In the genomic region with DNA sequence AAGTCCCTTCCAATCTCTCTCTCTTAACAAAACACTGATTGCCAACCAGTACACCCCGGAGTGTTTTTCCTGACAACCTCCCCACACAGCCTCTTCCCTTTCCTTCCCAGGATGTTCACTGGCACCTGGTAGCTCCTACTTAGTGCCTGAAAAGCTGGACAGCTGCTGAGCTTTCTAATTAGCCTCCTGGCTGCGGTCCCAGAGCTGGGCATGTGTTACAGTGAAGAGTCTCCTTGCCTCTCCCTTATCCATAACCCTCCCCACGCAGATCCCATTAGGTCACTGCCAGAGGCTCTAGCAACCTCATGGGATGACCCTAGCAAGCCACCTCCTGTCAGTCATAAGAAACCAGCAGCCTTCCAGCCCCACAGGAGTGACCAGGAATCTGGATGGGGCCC, we compare ENCODE assay signal across 7 mouse cellular contexts. TPM values are rescaled to one million over a fixed set of nuclear protein-coding genes. Genes with fewer than 3 reads are reported as not detected.
DNase-seq lines count a peak whose midpoint lies in the region; ATAC-seq lines count a peak whose summit lies in the region.

No protein-coding gene starts in this region.

- peak overlapping the region; percentile 50 for H3K27ac ChIP-seq in lung, embryonic 15.5 days
- H3K27ac ChIP-seq in limb, embryonic 15.5 days, result no peak overlapping the region
- H3K27ac ChIP-seq in stomach, embryonic 16.5 days (ENCODE audit: low read length), result peak overlapping the region; percentile 75

- no peak overlapping the region for H3K4me3 ChIP-seq in lung, embryonic 15.5 days
- no peak overlapping the region for H3K4me3 ChIP-seq in limb, embryonic 15.5 days
- H3K4me3 ChIP-seq in stomach, embryonic 16.5 days (replicated peaks; ENCODE audit: low read length), result no peak overlapping the region

- no peaks in the 10 kb centered on the region for H3K36me3 ChIP-seq in lung, embryonic 15.5 days
- no peaks in the 10 kb centered on the region for H3K36me3 ChIP-seq in limb, embryonic 15.5 days
- no peaks in the 10 kb centered on the region for H3K36me3 ChIP-seq in stomach, embryonic 16.5 days (ENCODE audit: control insufficient read depth, insufficient read depth, low read length)

- H3K9me3 ChIP-seq in lung, embryonic 15.5 days, result no peaks in the 10 kb centered on the region
- no peaks in the 10 kb centered on the region for H3K9me3 ChIP-seq in limb, embryonic 15.5 days
- H3K9me3 ChIP-seq in stomach, embryonic 16.5 days (replicated peaks; ENCODE audit: control insufficient read depth, low read length), result no peaks in the 10 kb centered on the region; the same call in 1 of the 2 replicates

- no peak overlapping the region for H3K9ac ChIP-seq in lung, embryonic 15.5 days
- H3K9ac ChIP-seq in limb, embryonic 15.5 days, result no peak overlapping the region
- no peak overlapping the region for H3K9ac ChIP-seq in stomach, embryonic 16.5 days (ENCODE audit: low read length)

- peaks cover 10% of the 10 kb centered on the region; the same call in 1 of the 2 replicates for H3K4me1 ChIP-seq in lung, embryonic 15.5 days
- no peaks in the 10 kb centered on the region for H3K4me1 ChIP-seq in limb, embryonic 15.5 days
- H3K4me1 ChIP-seq in stomach, embryonic 16.5 days (ENCODE audit: control insufficient read depth, insufficient read depth, low read length), result peaks cover 12% of the 10 kb centered on the region; the same call in 1 of the 2 replicates

- WGBS in lung, embryonic 15.5 days, result 38% methylated on average over 3 of the region's 3 CpGs
- 42% methylated on average over 3 of the region's 3 CpGs for WGBS in limb, embryonic 15.5 days
- WGBS in stomach, embryonic 16.5 days, result 47% methylated on average over 3 of the region's 3 CpGs

- DNase-seq in lung, adult 18-20 months, result no peak
- peak; percentile 67 to 83 for DNase-seq in cerebellum, postnatal 14 days
- DNase-seq in heart, postnatal 10 days, result peak; percentile 82 to 84
- no peak for DNase-seq in spleen, postnatal 10 days (ENCODE audit: low spot score in 2 of 2)

- no peak overlapping the region for H3K4me2 ChIP-seq in lung, embryonic 15.5 days
- no peak overlapping the region for H3K4me2 ChIP-seq in limb, embryonic 15.5 days
- no peak overlapping the region for H3K4me2 ChIP-seq in stomach, embryonic 16.5 days (ENCODE audit: low read depth, low read length)

- intact Hi-C loops in heart, postnatal 10 days (cut with DNase I), result no loop called here

- no peaks in the 10 kb centered on the region for H3K27me3 ChIP-seq in lung, embryonic 15.5 days
- H3K27me3 ChIP-seq in limb, embryonic 15.5 days, result no peaks in the 10 kb centered on the region
- no peaks in the 10 kb centered on the region for H3K27me3 ChIP-seq in stomach, embryonic 16.5 days (ENCODE audit: control insufficient read depth, insufficient read depth, low read length)

- ATAC-seq in lung, embryonic 15.5 days (ENCODE audit: borderline replicate concordance, extremely low read depth, low FRiP score, low TSS enrichment), result peak; percentile 11; the same call in 1 of the 2 replicates
- 0 out of 2 replicates have a peak, but pooled peaks have one; percentile 40 for ATAC-seq in limb, embryonic 15.5 days (ENCODE audit: insufficient number of reproducible peaks, low FRiP score, low TSS enrichment, low read depth)
- peak; percentile 42 for ATAC-seq in stomach, embryonic 16.5 days (ENCODE audit: insufficient read depth, low FRiP score)

RNA-seq across cellular contexts. Expression of gene Tmem229b, which starts 23.4 kb away (rescaled TPM):
- 5.4 and 7.3 TPM in 2 replicates for polyA plus RNA-seq in lung, embryonic 15.5 days (2015; fragmentation: Nextera tagmentation; extraction: Ambion mirVana)
- total RNA-seq in heart, postnatal 10 days (2021), result 1 to 10 TPM; 3.4 to 6.7 TPM
- 5.8 and 6.0 TPM in 2 replicates for polyA plus RNA-seq in limb, embryonic 15.5 days (2015; fragmentation: Nextera tagmentation; extraction: Ambion mirVana)
- 7.1 and 7.6 TPM in 2 replicates for polyA plus RNA-seq in stomach, embryonic 16.5 days (2015; fragmentation: Nextera tagmentation; extraction: Ambion mirVana)

RNA-seq across cellular contexts. Expression of gene Plekhh1, which starts 44.9 kb away (rescaled TPM):
- polyA plus RNA-seq in lung, embryonic 15.5 days (2015; fragmentation: Nextera tagmentation; extraction: Ambion mirVana), result 3.3 and 3.4 TPM in 2 replicates
- 10 to 100 TPM in 1 of 2 experiments, 1 to 10 TPM in 1; 6.7 to 19.2 TPM for total RNA-seq in heart, postnatal 10 days (2021)
- 3.4 TPM in 2 replicates for polyA plus RNA-seq in limb, embryonic 15.5 days (2015; fragmentation: Nextera tagmentation; extraction: Ambion mirVana)
- polyA plus RNA-seq in stomach, embryonic 16.5 days (2015; fragmentation: Nextera tagmentation; extraction: Ambion mirVana), result 5.8 and 5.9 TPM in 2 replicates

Comparison
In these comparisons a context has a peak if more than half of its experiments do, and no peak if none do; other contexts are left out.
1. DNase-seq: peak in cerebellum, postnatal 14 days (2 of 2) and heart, postnatal 10 days (2 of 2); none in lung, adult 18-20 months (0 of 2) and spleen, postnatal 10 days (0 of 2).
2. Peak in every context shown above with its lines, with median percentiles within 50 percentile points of each other: ATAC-seq.